Mouse (Mus musculus) embryonic facial prominence, embryonic 10.5 days (tissue): ENCODE results near the gene Fcgrt. TPM values are rescaled to one million over a fixed set of nuclear protein-coding genes. Genes with fewer than 3 reads are reported as not detected.
"Not testable (repeated sequence)": the region's sequence is repeated elsewhere in the genome, so short reads cannot be mapped to it uniquely, and the experiment has no call there.

Source experiments
- DNase-seq: peaks from one replicate; pipeline ENCODE4 v3.0.0-alpha.2; 2017; ENCODE audit warnings: low spot score
- H3K27ac ChIP-seq: fragments of 300-500 bp; sonication (generic); replicated peaks from 2 replicates; pipeline ENCODE4 v1.5.1; 2016; ENCODE audit warnings: mild to moderate bottlenecking
- H3K27me3 ChIP-seq: fragments of 300-500 bp; sonication (generic); replicated peaks from 2 replicates; pipeline ENCODE4 v1.6.1; 2016; ENCODE audit warnings: low read depth, mild to moderate bottlenecking; ENCODE audit not compliant: poor library complexity, severe bottlenecking
- H3K36me3 ChIP-seq: fragments of 300-500 bp; sonication (generic); replicated peaks from 2 replicates; pipeline ENCODE4 v1.6.1; 2016; ENCODE audit warnings: mild to moderate bottlenecking, moderate library complexity
- H3K4me1 ChIP-seq: fragments of 300-500 bp; sonication (generic); 2 replicates; pipeline ENCODE4 v1.6.1; 2016
- H3K4me3 ChIP-seq: fragments of 300-500 bp; sonication (generic); 2 replicates; pipeline ENCODE4 v1.5.1; 2016; ENCODE audit warnings: mild to moderate bottlenecking, moderate library complexity
- H3K9me3 ChIP-seq: fragments of 300-500 bp; sonication (generic); 2 replicates; pipeline ENCODE4 v1.6.1; 2016; ENCODE audit warnings: mild to moderate bottlenecking
- whole genome bisulfite sequencing: fragments of 180-500 bp; shearing (Covaris S2); methylation state at CpG from one replicate; pipeline ENCODE4 v1.1.7; 2016; 5-methylcytosine and 5-hydroxymethylcytosine counted together
- polyA plus RNA-seq: library from polyadenylated mRNA; unstranded; fragments of >200 nt; fragmentation: Nextera tagmentation; extraction: Ambion mirVana; gene quantifications from 2 replicates; pipeline ENCODE4 v1.2.1, GENCODE M21; 2016

The Fcgrt gene
- polyA plus RNA-seq, 1 experiment from 2014 or later = 6.0 TPM

DNA sequence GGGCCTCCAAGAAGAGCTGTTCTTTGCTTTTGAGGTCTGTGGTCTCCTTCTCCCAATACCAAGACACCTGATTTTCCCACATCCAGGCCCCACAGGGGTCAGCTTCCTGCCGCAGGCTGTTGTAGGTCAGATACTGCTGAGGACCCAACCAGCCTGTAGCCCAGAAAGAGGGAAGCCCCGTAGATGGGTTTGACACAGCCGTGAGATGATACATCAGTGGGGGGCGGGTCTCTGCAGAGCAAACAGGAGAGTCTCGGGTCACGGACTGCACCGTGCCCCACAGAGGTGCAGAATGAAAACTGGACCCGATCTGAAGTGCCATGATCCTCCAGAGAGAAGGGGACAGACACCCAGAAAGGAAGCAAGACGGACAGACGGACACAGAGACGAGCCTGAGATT, 1.2 kb downstream of the Fcgrt start:
- Histone ChIP-seq H3K27ac (no peak overlapping the region), H3K36me3 (no peaks in the 10 kb centered on the region), H3K4me1 (peaks cover 36% of the 10 kb centered on the region), H3K4me3 (0 out of 2 replicates have a peak overlapping the region, but pooled peaks have one; percentile 2), H3K27me3 (no peaks in the 10 kb centered on the region), H3K9me3 (no peaks in the 10 kb centered on the region)
- 89% methylated on average over 11 of the region's 11 CpGs for WGBS
- DNase-seq = no peak

- no peaks in the 10 kb centered on the region for H3K36me3 ChIP-seq
- H3K4me1 ChIP-seq = peaks cover 26% of the 10 kb centered on the region
- H3K4me3 ChIP-seq = no peak overlapping the region
- WGBS = 93% methylated on average over 6 of the region's 6 CpGs
- no peak overlapping the region for H3K27ac ChIP-seq
- H3K27me3 ChIP-seq = no peaks in the 10 kb centered on the region
- no peak for DNase-seq
- H3K9me3 ChIP-seq = no peaks in the 10 kb centered on the region
Measured at GRCm38 (mm10) chr7:45100046-45100445, 3.6 kb downstream of the Fcgrt start.

DNA sequence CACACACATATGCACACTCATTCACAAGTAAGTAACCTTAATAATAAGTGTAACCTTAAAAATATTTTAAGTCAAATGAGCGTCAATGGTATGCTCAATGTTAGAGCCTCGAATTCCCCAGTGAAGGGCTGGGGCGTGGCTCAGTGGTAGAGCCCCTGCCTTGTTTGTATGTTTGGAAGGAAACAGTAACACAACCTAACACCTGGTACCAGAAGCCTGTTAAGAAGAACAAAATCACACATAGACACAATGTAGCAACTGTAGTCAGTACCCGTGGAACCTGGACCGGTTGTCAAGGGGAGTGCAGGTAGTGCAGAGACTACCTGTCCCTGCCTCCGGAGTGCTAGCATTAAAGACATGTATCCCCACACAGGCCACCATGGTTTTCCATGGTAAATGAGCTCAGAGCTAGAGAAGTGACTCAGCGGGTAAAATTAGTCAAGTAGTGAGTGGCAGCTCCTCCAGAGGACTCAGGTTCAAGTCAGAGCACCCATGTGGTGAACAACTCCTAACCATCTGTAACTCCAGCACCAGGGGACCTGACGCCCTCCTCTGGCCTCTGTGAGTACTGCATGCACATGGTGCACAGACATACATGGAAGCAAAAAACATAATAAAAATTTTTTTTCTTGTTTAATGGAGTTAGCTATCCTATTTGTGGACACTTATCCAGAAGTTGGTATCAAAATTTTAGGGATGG, 5.0 kb downstream of the Fcgrt start:
- WGBS = 87% methylated on average over 8 of the region's 8 CpGs
- Histone ChIP-seq H3K4me3 (no peak overlapping the region), H3K9me3 (no peaks in the 10 kb centered on the region), H3K27ac (no peak overlapping the region), H3K4me1 (peaks cover 31% of the 10 kb centered on the region), H3K36me3 (no peaks in the 10 kb centered on the region), H3K27me3 (no peaks in the 10 kb centered on the region)
- DNase-seq = no peak

DNA sequence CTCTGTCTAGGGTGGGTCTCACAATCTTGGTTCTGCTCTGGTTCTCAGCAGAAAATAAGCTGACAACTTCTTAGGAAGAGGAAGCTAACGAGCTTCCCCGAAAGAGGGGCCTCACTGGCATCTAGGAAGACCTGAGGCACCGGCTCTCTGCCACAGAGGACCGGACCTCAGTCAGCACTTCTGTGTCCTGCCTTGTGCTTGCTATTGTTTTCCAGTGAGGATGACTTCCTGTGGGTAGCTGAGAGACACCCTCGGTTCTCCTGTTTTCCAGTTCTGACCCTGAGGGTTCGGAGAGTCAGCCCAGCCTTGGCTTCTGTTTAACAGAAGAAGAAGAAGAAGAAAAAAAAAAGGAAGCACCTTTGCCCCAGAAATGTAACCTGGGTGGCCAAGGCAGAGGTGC, 6.2 kb downstream of the Fcgrt start:
- H3K27ac ChIP-seq = no peak overlapping the region
- H3K27me3 ChIP-seq = no peaks in the 10 kb centered on the region

GRCm38 (mm10) chr7:45095965-45096364, 7.7 kb downstream of the Fcgrt start:
- H3K27me3 ChIP-seq, H3K36me3 ChIP-seq, DNase-seq, H3K27ac ChIP-seq, H3K9me3 ChIP-seq, H3K4me3 ChIP-seq: not testable (repeated sequence)
- H3K4me1 ChIP-seq = peaks cover 37% of the 10 kb centered on the region
- 93% methylated on average over 14 of the region's 14 CpGs for WGBS

More for the DNA sequence above, 6.2 kb downstream of the Fcgrt start:
- DNase-seq = no peak
- Histone ChIP-seq H3K4me1 (peaks cover 29% of the 10 kb centered on the region), H3K36me3 (no peaks in the 10 kb centered on the region), H3K4me3 (no peak overlapping the region), H3K9me3 (no peaks in the 10 kb centered on the region)
- 54% methylated on average over 6 of the region's 6 CpGs for WGBS

- WGBS = 84% methylated on average over 6 of the region's 6 CpGs
- H3K4me3 ChIP-seq = peak overlapping the region; percentile 11; the same call in 1 of the 2 replicates
- no peaks in the 10 kb centered on the region for H3K9me3 ChIP-seq
- H3K27ac ChIP-seq = 0 out of 2 replicates have a peak overlapping the region, but pooled peaks have one; percentile 4
- no peak for DNase-seq
- H3K27me3 ChIP-seq = no peaks in the 10 kb centered on the region
- peaks cover 43% of the 10 kb centered on the region for H3K4me1 ChIP-seq
- H3K36me3 ChIP-seq = peaks cover 3% of the 10 kb centered on the region
Measured at GRCm38 (mm10) chr7:45095367-45095766, 8.3 kb downstream of the Fcgrt start.

DNA sequence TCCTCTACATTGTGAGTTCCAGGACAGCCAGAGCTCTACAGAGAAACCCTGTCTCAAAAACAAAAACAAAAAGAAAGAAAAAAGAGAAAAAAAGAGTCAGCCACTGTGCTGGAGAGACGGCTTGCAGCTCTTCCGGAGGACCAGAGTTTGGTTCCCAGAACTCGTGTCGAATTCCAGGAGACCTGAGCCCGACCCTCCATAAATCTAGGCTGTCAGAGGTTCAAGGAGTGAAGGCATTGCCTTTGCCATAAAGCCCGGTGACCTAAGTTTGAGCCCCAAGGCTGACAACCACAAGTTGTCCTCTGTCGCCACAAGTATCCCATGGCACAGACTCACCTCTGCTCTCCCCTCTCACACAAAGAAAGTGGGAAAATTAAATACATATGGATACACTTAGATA, 9.5 kb downstream of the Fcgrt start:
- Histone ChIP-seq H3K9me3 (no peaks in the 10 kb centered on the region), H3K27me3 (no peaks in the 10 kb centered on the region), H3K4me1 (peaks cover 48% of the 10 kb centered on the region), H3K36me3 (peaks cover 11% of the 10 kb centered on the region), H3K27ac (peak overlapping the region; percentile 86), H3K4me3 (peak overlapping the region; percentile 24; the same call in 1 of the 2 replicates)
- DNase-seq = no peak
- WGBS = 47% methylated on average over 7 of the region's 7 CpGs

- H3K36me3 ChIP-seq = peaks cover 15% of the 10 kb centered on the region
- WGBS = 31% methylated on average over 18 of the region's 18 CpGs
- peaks cover 48% of the 10 kb centered on the region for H3K4me1 ChIP-seq
- peak overlapping the region; percentile 24; the same call in 1 of the 2 replicates for H3K4me3 ChIP-seq
- H3K9me3 ChIP-seq = no peaks in the 10 kb centered on the region
- no peaks in the 10 kb centered on the region for H3K27me3 ChIP-seq
- H3K27ac ChIP-seq = peak overlapping the region; percentile 86
- peak; percentile 74 for DNase-seq
Measured at GRCm38 (mm10) chr7:45093516-45093905, 10.1 kb downstream of the Fcgrt start.

- H3K27ac ChIP-seq = peak overlapping the region; percentile 86
- 38% methylated on average over 12 of the region's 12 CpGs for WGBS
- H3K9me3 ChIP-seq = no peaks in the 10 kb centered on the region
- peak; percentile 46 for DNase-seq
- peaks cover 48% of the 10 kb centered on the region for H3K4me1 ChIP-seq
- no peaks in the 10 kb centered on the region for H3K27me3 ChIP-seq
- H3K4me3 ChIP-seq = peak overlapping the region; percentile 24; the same call in 1 of the 2 replicates
- H3K36me3 ChIP-seq = peaks cover 20% of the 10 kb centered on the region
Measured at GRCm38 (mm10) chr7:45092828-45093515, 10.7 kb downstream of the Fcgrt start.

DNA sequence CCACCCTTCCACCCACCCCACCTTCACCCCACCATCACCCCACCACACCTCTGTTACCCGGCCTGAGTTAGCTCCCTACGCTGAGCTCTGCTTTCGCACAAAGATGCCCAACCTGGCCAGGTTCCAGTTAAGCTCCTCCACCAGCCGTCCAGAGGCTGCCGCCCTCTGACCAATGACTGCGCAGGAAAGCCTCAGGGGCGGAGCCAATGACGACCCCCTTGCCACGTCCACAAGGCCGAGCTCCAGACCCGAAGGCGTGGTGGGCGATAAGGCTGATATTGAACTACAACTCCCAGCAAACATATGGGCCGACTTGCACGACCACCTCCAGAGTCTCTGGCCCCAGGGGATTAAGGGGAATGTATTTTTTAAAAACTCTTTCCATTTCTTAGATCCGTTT, 11.6 kb downstream of the Fcgrt start, which contains the start of gene Rcn3:
TSS of gene Rcn3 (minus strand) at position 174 of the 400 bp plus-strand sequence.
- no peaks in the 10 kb centered on the region for H3K27me3 ChIP-seq
- peaks cover 30% of the 10 kb centered on the region for H3K36me3 ChIP-seq
- H3K4me3 ChIP-seq = peak within 1 kb of the TSS; percentile 76
- peak within 1 kb of the TSS; percentile 90 for H3K27ac ChIP-seq
- peaks cover 48% of the 10 kb centered on the region for H3K4me1 ChIP-seq
- H3K9me3 ChIP-seq = no peaks in the 10 kb centered on the region
- under 1% methylated on average over 16 of the region's 16 CpGs for WGBS
- DNase-seq = peak; percentile 97

GRCm38 (mm10) chr7:45091001-45091990, 12.4 kb downstream of the Fcgrt start:
- Histone ChIP-seq H3K27me3 (no peaks in the 10 kb centered on the region), H3K4me3 (peak overlapping the region; percentile 76), H3K27ac (peak overlapping the region; percentile 90), H3K4me1 (peaks cover 48% of the 10 kb centered on the region), H3K9me3 (no peaks in the 10 kb centered on the region), H3K36me3 (peaks cover 37% of the 10 kb centered on the region)
- 14% methylated on average over 35 of the region's 35 CpGs for WGBS
- DNase-seq = peak; percentile 60
